8 mouse cellular contexts compared by ENCODE assay signal in genomic region chr7:5015118-5016001, GRCm38 (mm10). TPM values are rescaled to one million over a fixed set of nuclear protein-coding genes. Genes with fewer than 3 reads are reported as not detected.
DNase-seq lines count a peak whose midpoint lies in the region; ATAC-seq lines count a peak whose summit lies in the region.

TSS of gene Gm44973 (plus strand) at chr7:5015496.

- under 1% methylated on average over 67 of the region's 76 CpGs for WGBS in embryonic facial prominence, embryonic 12.5 days
- WGBS in midbrain, embryonic 11.5 days, result under 1% methylated on average over 50 of the region's 76 CpGs

- H3K9me3 ChIP-seq in embryonic facial prominence, embryonic 12.5 days, result no peaks in the 10 kb centered on the region
- H3K9me3 ChIP-seq in midbrain, embryonic 11.5 days (ENCODE audit: control insufficient read depth, low read length), result no peaks in the 10 kb centered on the region

- H3K4me3 ChIP-seq in embryonic facial prominence, embryonic 12.5 days, result peak within 1 kb of the TSS; percentile 66
- H3K4me3 ChIP-seq in midbrain, embryonic 11.5 days (ENCODE audit: low read depth, low read length), result peak within 1 kb of the TSS; percentile 65

- H3K27ac ChIP-seq in embryonic facial prominence, embryonic 12.5 days, result peak within 1 kb of the TSS; percentile 98
- H3K27ac ChIP-seq in midbrain, embryonic 11.5 days (ENCODE audit: low read depth, low read length), result peak within 1 kb of the TSS; percentile 96

- ATAC-seq in embryonic facial prominence, embryonic 12.5 days (ENCODE audit: insufficient number of reproducible peaks, insufficient read depth, low FRiP score, low TSS enrichment), result peak; percentile 72
- peak; percentile 84 for ATAC-seq in midbrain, embryonic 11.5 days (ENCODE audit: low FRiP score)

- H3K36me3 ChIP-seq in embryonic facial prominence, embryonic 12.5 days, result peaks cover 27% of the 10 kb centered on the region
- H3K36me3 ChIP-seq in midbrain, embryonic 11.5 days (ENCODE audit: control insufficient read depth, insufficient read depth, low read length), result peaks cover 19% of the 10 kb centered on the region

- intact Hi-C loops in left cerebral cortex, postnatal 4 days (cut with DNase I), result loop anchor here (5.0 kb wide), 1 partner anchor 37 kb away; the partner anchor contains the start of gene Zfp580

- peak; percentile 94 for DNase-seq in 3134 (ENCODE audit: extremely low read depth, insufficient read length, low spot score)
- peak; percentile 96 to 99 for DNase-seq in adrenal gland, postnatal 36 days
- peak; percentile 100 for DNase-seq in heart, adult 11 months
- DNase-seq in kidney, adult 11 months, result peak; percentile 95
- peak; percentile 98 for DNase-seq in left cerebral cortex, postnatal 4 days
- DNase-seq in midbrain, embryonic 11.5 days (ENCODE audit: low spot score, missing footprints), result peak; percentile 99
- peak; percentile 90 for DNase-seq in skeletal muscle tissue, adult 2 months (ENCODE audit: low read depth, low spot score)

- H3K4me1 ChIP-seq in embryonic facial prominence, embryonic 12.5 days, result peaks cover 11% of the 10 kb centered on the region; the same call in 1 of the 2 replicates
- H3K4me1 ChIP-seq in midbrain, embryonic 11.5 days (ENCODE audit: control insufficient read depth, insufficient read depth, low read length), result no peaks in the 10 kb centered on the region

- peak within 1 kb of the TSS; percentile 82 for H3K9ac ChIP-seq in embryonic facial prominence, embryonic 12.5 days
- H3K9ac ChIP-seq in midbrain, embryonic 11.5 days (ENCODE audit: low read length), result peak within 1 kb of the TSS; percentile 89

- H3K27me3 ChIP-seq in embryonic facial prominence, embryonic 12.5 days, result no peaks in the 10 kb centered on the region
- no peaks in the 10 kb centered on the region for H3K27me3 ChIP-seq in midbrain, embryonic 11.5 days (ENCODE audit: control insufficient read depth, insufficient read depth, low read length)

- peak within 1 kb of the TSS; percentile 59 for H3K4me2 ChIP-seq in embryonic facial prominence, embryonic 12.5 days (replicated peaks)
- peak within 1 kb of the TSS; percentile 54 for H3K4me2 ChIP-seq in midbrain, embryonic 11.5 days

RNA-seq across cellular contexts. Expression of gene Gm44973, which starts in this region (rescaled TPM):
- total RNA-seq in adrenal gland, postnatal 36 days (2021), result not detected
- polyA plus RNA-seq in embryonic facial prominence, embryonic 12.5 days (2016; fragmentation: Nextera tagmentation; extraction: Ambion mirVana), result not detected in 2 replicates
- total RNA-seq in left cerebral cortex, postnatal 4 days (2021), result not detected
- 0.34 TPM in 1 of 2 replicates, not detected in the other for polyA plus RNA-seq in midbrain, embryonic 11.5 days (2014; fragmentation: Nextera tagmentation; extraction: Ambion mirVana)

Comparison
In these comparisons a context has a peak if more than half of its experiments do, and no peak if none do; other contexts are left out.
1. Peak in every context shown above with its lines: DNase-seq, ATAC-seq, H3K4me3 ChIP-seq and H3K27ac ChIP-seq.
2. Peak in DNase-seq in adrenal gland, postnatal 36 days; RNA of the gene not detected or under 1 TPM.
3. Peak in ATAC-seq, H3K4me3 ChIP-seq, H3K27ac ChIP-seq, H3K9ac ChIP-seq and H3K4me2 ChIP-seq in embryonic facial prominence, embryonic 12.5 days; RNA of the gene not detected or under 1 TPM.
4. Peak in DNase-seq in left cerebral cortex, postnatal 4 days; RNA of the gene not detected or under 1 TPM.
5. Peak in DNase-seq, ATAC-seq, H3K4me3 ChIP-seq, H3K27ac ChIP-seq, H3K9ac ChIP-seq and H3K4me2 ChIP-seq in midbrain, embryonic 11.5 days; RNA of the gene not detected or under 1 TPM.